Mouse (Mus musculus): ENCODE measurements around the gene Mrln.
A peak's percentile ranks its signal among the peaks of the same experiment; 100 is the strongest.

Gene Mrln

GRCm38 (mm10) chr10:70181279-70181972 is 23.0 kb upstream of the Mrln start:
- Histone ChIP-seq H3K27me3 (ENCODE audit: control insufficient read depth, insufficient read depth, low read length, poor library complexity, severe bottlenecking) (no peaks in the 10 kb centered on the region), H3K36me3 (ENCODE audit: control insufficient read depth, insufficient read depth, low read length, poor library complexity, severe bottlenecking) (peaks cover 4% of the 10 kb centered on the region; the same call in 1 of the 2 replicates)
- no peak for DNase-seq (ENCODE audit: low read depth, low spot score)

GRCm38 (mm10) chr10:70183210-70184080 is 21.0 kb upstream of the Mrln start:
- H3K27me3 ChIP-seq (ENCODE audit: control insufficient read depth, insufficient read depth, low read length, poor library complexity, severe bottlenecking), result no peaks in the 10 kb centered on the region
- H3K36me3 ChIP-seq (ENCODE audit: control insufficient read depth, insufficient read depth, low read length, poor library complexity, severe bottlenecking), result peaks cover 6% of the 10 kb centered on the region
- no peak for DNase-seq (ENCODE audit: low read depth, low spot score)

GRCm38 (mm10) chr10:70186136-70186535 is 18.3 kb upstream of the Mrln start:
- no peaks in the 10 kb centered on the region for H3K27me3 ChIP-seq (ENCODE audit: control insufficient read depth, insufficient read depth, low read length, poor library complexity, severe bottlenecking)
- DNase-seq (ENCODE audit: low read depth, low spot score), result peak; percentile 39
- H3K36me3 ChIP-seq (ENCODE audit: control insufficient read depth, insufficient read depth, low read length, poor library complexity, severe bottlenecking), result peaks cover 13% of the 10 kb centered on the region

- peaks cover 13% of the 10 kb centered on the region for H3K36me3 ChIP-seq (ENCODE audit: control insufficient read depth, insufficient read depth, low read length, poor library complexity, severe bottlenecking)
- no peak for DNase-seq (ENCODE audit: low read depth, low spot score)
- H3K27me3 ChIP-seq (ENCODE audit: control insufficient read depth, insufficient read depth, low read length, poor library complexity, severe bottlenecking), result no peaks in the 10 kb centered on the region
Observed at GRCm38 (mm10) chr10:70186586-70186985, 17.9 kb upstream of the Mrln start.

- DNase-seq (ENCODE audit: low read depth, low spot score), result no peak
- H3K27me3 ChIP-seq (ENCODE audit: control insufficient read depth, insufficient read depth, low read length, poor library complexity, severe bottlenecking), result no peaks in the 10 kb centered on the region
- peaks cover 12% of the 10 kb centered on the region for H3K36me3 ChIP-seq (ENCODE audit: control insufficient read depth, insufficient read depth, low read length, poor library complexity, severe bottlenecking)
Observed at GRCm38 (mm10) chr10:70189864-70190263, 14.6 kb upstream of the Mrln start.

GRCm38 (mm10) chr10:70194283-70194682 is 10.2 kb upstream of the Mrln start:
- Histone ChIP-seq H3K36me3 (ENCODE audit: control insufficient read depth, insufficient read depth, low read length, poor library complexity, severe bottlenecking) (peaks cover 2% of the 10 kb centered on the region; the same call in 1 of the 2 replicates), H3K27me3 (ENCODE audit: control insufficient read depth, insufficient read depth, low read length, poor library complexity, severe bottlenecking) (no peaks in the 10 kb centered on the region)
- no peak for DNase-seq (ENCODE audit: low read depth, low spot score)

GRCm38 (mm10) chr10:70195279-70195678 is 9.2 kb upstream of the Mrln start:
- Histone ChIP-seq H3K27me3 (ENCODE audit: control insufficient read depth, insufficient read depth, low read length, poor library complexity, severe bottlenecking) (no peaks in the 10 kb centered on the region), H3K36me3 (ENCODE audit: control insufficient read depth, insufficient read depth, low read length, poor library complexity, severe bottlenecking) (no peaks in the 10 kb centered on the region)
- DNase-seq (ENCODE audit: low read depth, low spot score), result peak; percentile 47

GRCm38 (mm10) chr10:70195786-70196185 is 8.7 kb upstream of the Mrln start:
- Histone ChIP-seq H3K36me3 (ENCODE audit: control insufficient read depth, insufficient read depth, low read length, poor library complexity, severe bottlenecking) (no peaks in the 10 kb centered on the region), H3K27me3 (ENCODE audit: control insufficient read depth, insufficient read depth, low read length, poor library complexity, severe bottlenecking) (no peaks in the 10 kb centered on the region)
- DNase-seq (ENCODE audit: low read depth, low spot score), result no peak

- H3K36me3 ChIP-seq (ENCODE audit: control insufficient read depth, insufficient read depth, low read length, poor library complexity, severe bottlenecking), result no peaks in the 10 kb centered on the region
- no peaks in the 10 kb centered on the region for H3K27me3 ChIP-seq (ENCODE audit: control insufficient read depth, insufficient read depth, low read length, poor library complexity, severe bottlenecking)
- no peak for DNase-seq (ENCODE audit: low read depth, low spot score)
Observed at GRCm38 (mm10) chr10:70196666-70197065, 7.8 kb upstream of the Mrln start.

- DNase-seq (ENCODE audit: low read depth, low spot score), result no peak
- no peaks in the 10 kb centered on the region for H3K36me3 ChIP-seq (ENCODE audit: control insufficient read depth, insufficient read depth, low read length, poor library complexity, severe bottlenecking)
- H3K27me3 ChIP-seq (ENCODE audit: control insufficient read depth, insufficient read depth, low read length, poor library complexity, severe bottlenecking), result no peaks in the 10 kb centered on the region
Observed at GRCm38 (mm10) chr10:70197601-70198000, 6.9 kb upstream of the Mrln start.

- no peak for DNase-seq (ENCODE audit: low read depth, low spot score)
- H3K36me3 ChIP-seq (ENCODE audit: control insufficient read depth, insufficient read depth, low read length, poor library complexity, severe bottlenecking), result no peaks in the 10 kb centered on the region
- no peaks in the 10 kb centered on the region for H3K27me3 ChIP-seq (ENCODE audit: control insufficient read depth, insufficient read depth, low read length, poor library complexity, severe bottlenecking)
Observed at GRCm38 (mm10) chr10:70198012-70198411, 6.5 kb upstream of the Mrln start.

- no peak for DNase-seq (ENCODE audit: low read depth, low spot score)
- no peaks in the 10 kb centered on the region for H3K27me3 ChIP-seq (ENCODE audit: control insufficient read depth, insufficient read depth, low read length, poor library complexity, severe bottlenecking)
Observed at GRCm38 (mm10) chr10:70198951-70199463, 5.5 kb upstream of the Mrln start.

GRCm38 (mm10) chr10:70199466-70200210 is 4.8 kb upstream of the Mrln start:
- peak; percentile 57 for DNase-seq (ENCODE audit: low read depth, low spot score)

More at GRCm38 (mm10) chr10:70198951-70199463, 5.5 kb upstream of the Mrln start:
- H3K36me3 ChIP-seq (ENCODE audit: control insufficient read depth, insufficient read depth, low read length, poor library complexity, severe bottlenecking), result no peaks in the 10 kb centered on the region

GRCm38 (mm10) chr10:70200889-70201500 is 3.5 kb upstream of the Mrln start:
- Histone ChIP-seq H3K27me3 (ENCODE audit: control insufficient read depth, insufficient read depth, low read length, poor library complexity, severe bottlenecking) (no peaks in the 10 kb centered on the region), H3K36me3 (ENCODE audit: control insufficient read depth, insufficient read depth, low read length, poor library complexity, severe bottlenecking) (no peaks in the 10 kb centered on the region)
- peak; percentile 28 for DNase-seq (ENCODE audit: low read depth, low spot score)

More at GRCm38 (mm10) chr10:70199466-70200210, 4.8 kb upstream of the Mrln start:
- no peaks in the 10 kb centered on the region for H3K36me3 ChIP-seq (ENCODE audit: control insufficient read depth, insufficient read depth, low read length, poor library complexity, severe bottlenecking)
- H3K27me3 ChIP-seq (ENCODE audit: control insufficient read depth, insufficient read depth, low read length, poor library complexity, severe bottlenecking), result no peaks in the 10 kb centered on the region
